Mouse (Mus musculus) lung, postnatal 0 days (tissue): ENCODE results near the gene Susd2. TPM values are rescaled to one million over a fixed set of nuclear protein-coding genes. Genes with fewer than 3 reads are reported as not detected.

Experiments used
- ATAC-seq: fragments of 200-750 bp; cut with Nextera tagmentation; 2 replicates; pipeline ENCODE4 v1.8.0; 2017; ENCODE audit warnings: moderate library complexity
- DNase-seq: peaks from one replicate; pipeline ENCODE4 v3.0.0-alpha.2; 2016; ENCODE audit warnings: low spot score
- H3K27ac ChIP-seq: fragments of 300-500 bp; sonication (generic); 2 replicates; pipeline ENCODE4 v1.5.1; 2014; ENCODE audit warnings: antibody characterized with exemption, mild to moderate bottlenecking, low read length, mixed read lengths
- H3K27me3 ChIP-seq: fragments of 300-500 bp; sonication (generic); replicated peaks from 2 replicates; pipeline ENCODE4 v1.6.1; 2014; ENCODE audit warnings: low read length, mixed read lengths; ENCODE audit not compliant: insufficient read depth
- H3K36me3 ChIP-seq: fragments of 300-500 bp; sonication (generic); 2 replicates; pipeline ENCODE4 v1.6.1; 2014; ENCODE audit warnings: low read length, mixed read lengths; ENCODE audit not compliant: insufficient read depth
- H3K4me1 ChIP-seq: fragments of 300-500 bp; sonication (generic); 2 replicates; pipeline ENCODE4 v1.6.1; 2014; ENCODE audit warnings: antibody characterized with exemption, low read depth, low read length, mixed read lengths; ENCODE audit not compliant: insufficient read depth
- H3K4me2 ChIP-seq: fragments of 300-500 bp; sonication (generic); replicated peaks from 2 replicates; pipeline ENCODE4 v1.6.1; 2014; ENCODE audit warnings: low read depth, mild to moderate bottlenecking, low read length, moderate library complexity, mixed read lengths
- H3K4me3 ChIP-seq: fragments of 300-500 bp; sonication (generic); 2 replicates; pipeline ENCODE4 v1.5.1; 2014; ENCODE audit warnings: low read depth, low read length
- H3K9ac ChIP-seq: fragments of 300-500 bp; sonication (generic); replicated peaks from 2 replicates; pipeline ENCODE4 v1.6.1; 2014; ENCODE audit warnings: low read depth, mild to moderate bottlenecking
- H3K9me3 ChIP-seq: fragments of 300-500 bp; sonication (generic); 2 replicates; pipeline ENCODE4 v1.6.1; 2016; ENCODE audit warnings: low read length, mixed read lengths
- CTCF ChIP-seq: IDR thresholded peaks from 2 replicates; pipeline ENCODE4 v1.5.1; 2016; ENCODE audit warnings: antibody characterized with exemption, mild to moderate bottlenecking
- EP300 ChIP-seq: IDR thresholded peaks from 2 replicates; pipeline ENCODE4 v1.6.1; 2016; ENCODE audit warnings: antibody characterized with exemption, mild to moderate bottlenecking, control low read depth
- WGBS: fragments of 180-500 bp; shearing (Covaris S2); extraction: QIAGEN DNeasy Blood & Tissue Kit; methylation state at CpG from one replicate; pipeline ENCODE4 v1.1.7; 2014; 5-methylcytosine and 5-hydroxymethylcytosine counted together
- polyA plus RNA-seq: library from polyadenylated mRNA; unstranded; fragments of >200 nt; fragmentation: Nextera tagmentation; extraction: Ambion mirVana; gene quantifications from 2 replicates; pipeline ENCODE4 v1.2.1, GENCODE M21; 2015

Gene Susd2
- polyA plus RNA-seq, 1 experiment from 2014 or later: 9.3 TPM

DNA sequence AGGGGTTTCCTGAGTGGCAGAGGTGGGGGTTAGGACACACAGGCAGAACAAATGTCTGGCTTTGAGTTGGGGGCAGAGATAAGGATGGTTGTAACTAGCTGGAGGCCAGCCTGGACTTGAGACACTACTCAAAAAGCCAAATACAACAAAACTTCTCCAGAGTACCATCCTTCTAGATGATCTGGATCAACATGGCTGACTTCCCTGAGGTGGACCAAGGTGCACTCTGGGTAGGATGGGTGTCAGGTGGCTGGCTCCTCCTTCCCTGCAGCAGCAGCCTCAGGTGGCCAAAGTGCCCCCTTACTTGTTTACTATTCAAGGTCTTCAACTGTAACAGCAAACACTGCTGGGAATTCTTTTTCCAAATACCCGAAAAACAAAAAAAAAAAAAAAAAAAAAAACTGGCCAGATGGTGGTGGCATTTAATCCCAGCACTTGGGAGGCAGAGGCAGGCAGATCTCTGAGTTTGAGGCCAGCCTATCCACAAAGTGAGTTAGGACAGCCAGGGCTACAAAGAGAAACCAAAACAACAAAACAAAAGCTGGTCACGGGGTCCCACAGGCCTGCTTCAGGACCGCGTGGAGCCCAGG is 5.7 kb upstream of the Susd2 start:
- peaks cover 7% of the 10 kb centered on the region; the same call in 1 of the 2 replicates for H3K4me1 ChIP-seq
- no peak overlapping the region for H3K4me2 ChIP-seq
- no peak for ATAC-seq
- no peak overlapping the region for H3K4me3 ChIP-seq
- H3K9ac ChIP-seq: no peak overlapping the region
- no peaks in the 10 kb centered on the region for H3K27me3 ChIP-seq
- 88% methylated on average over 4 of the region's 4 CpGs for WGBS
- no peaks in the 10 kb centered on the region for H3K9me3 ChIP-seq
- TF ChIP-seq EP300: no peak
- TF ChIP-seq CTCF: no peak
- no peak for DNase-seq
- H3K36me3 ChIP-seq: peaks cover 30% of the 10 kb centered on the region
- no peak overlapping the region for H3K27ac ChIP-seq

DNA sequence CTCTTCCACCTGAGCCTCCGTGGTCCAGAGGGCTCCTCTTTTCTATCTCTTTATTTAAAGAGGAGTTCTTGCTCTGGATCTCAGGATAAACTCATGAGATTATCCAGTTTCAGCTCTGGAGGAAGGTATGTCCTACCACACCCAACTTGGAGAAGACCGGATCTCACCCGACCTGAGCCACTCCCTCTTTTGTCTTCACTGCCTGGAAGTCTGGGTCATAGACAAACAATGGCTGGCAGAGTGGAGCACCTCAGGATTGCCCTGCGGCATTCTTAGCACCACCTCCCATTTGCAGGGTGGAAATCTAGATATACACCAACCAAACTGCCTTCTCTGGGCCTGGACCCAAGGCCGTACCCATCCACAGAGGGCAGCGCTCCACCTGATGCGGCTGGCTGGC is 5.2 kb upstream of the Susd2 start:
- H3K4me1 ChIP-seq: peaks cover 7% of the 10 kb centered on the region; the same call in 1 of the 2 replicates
- peak overlapping the region; percentile 20; the same call in 1 of the 2 replicates for H3K27ac ChIP-seq
- H3K4me2 ChIP-seq: no peak overlapping the region
- H3K36me3 ChIP-seq: peaks cover 28% of the 10 kb centered on the region
- 67% methylated on average over 7 of the region's 7 CpGs for WGBS
- H3K9me3 ChIP-seq: no peaks in the 10 kb centered on the region
- H3K4me3 ChIP-seq: no peak overlapping the region
- no peaks in the 10 kb centered on the region for H3K27me3 ChIP-seq
- H3K9ac ChIP-seq: no peak overlapping the region
- ATAC-seq (peak; percentile 20; the same call in 1 of the 2 replicates), DNase-seq (peak; percentile 45)
- TF ChIP-seq EP300 (0 out of 2 replicates have a peak, but pooled peaks have one; percentile 13), CTCF (no peak)

DNA sequence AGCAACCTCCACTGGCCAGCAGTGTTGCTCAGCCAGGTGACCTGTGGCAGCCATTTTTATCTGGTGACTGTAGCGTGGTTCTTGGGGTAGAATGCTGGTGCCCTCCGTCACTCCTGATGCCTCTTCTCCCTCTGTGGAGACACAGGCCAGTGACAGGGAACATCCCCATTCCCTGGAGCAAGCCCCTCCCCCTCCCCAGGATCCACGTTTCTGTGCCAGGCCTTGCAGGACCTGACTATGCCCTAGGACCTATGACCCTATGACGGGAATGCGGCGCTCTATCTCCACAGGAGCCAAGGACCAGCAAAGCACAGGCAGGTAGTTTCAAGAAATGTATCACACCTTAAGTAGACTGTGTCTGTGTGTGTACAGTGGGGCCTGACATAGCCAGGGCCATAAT is 4.3 kb upstream of the Susd2 start:
- Histone ChIP-seq H3K27ac (peak overlapping the region; percentile 32; the same call in 1 of the 2 replicates), H3K4me3 (no peak overlapping the region), H3K9me3 (no peaks in the 10 kb centered on the region), H3K9ac (no peak overlapping the region), H3K36me3 (peaks cover 19% of the 10 kb centered on the region), H3K4me1 (peaks cover 10% of the 10 kb centered on the region; the same call in 1 of the 2 replicates), H3K27me3 (no peaks in the 10 kb centered on the region), H3K4me2 (no peak overlapping the region)
- DNase-seq: no peak
- TF ChIP-seq CTCF: no peak
- TF ChIP-seq EP300: no peak
- WGBS: 91% methylated on average over 6 of the region's 6 CpGs
- no peak for ATAC-seq

DNA sequence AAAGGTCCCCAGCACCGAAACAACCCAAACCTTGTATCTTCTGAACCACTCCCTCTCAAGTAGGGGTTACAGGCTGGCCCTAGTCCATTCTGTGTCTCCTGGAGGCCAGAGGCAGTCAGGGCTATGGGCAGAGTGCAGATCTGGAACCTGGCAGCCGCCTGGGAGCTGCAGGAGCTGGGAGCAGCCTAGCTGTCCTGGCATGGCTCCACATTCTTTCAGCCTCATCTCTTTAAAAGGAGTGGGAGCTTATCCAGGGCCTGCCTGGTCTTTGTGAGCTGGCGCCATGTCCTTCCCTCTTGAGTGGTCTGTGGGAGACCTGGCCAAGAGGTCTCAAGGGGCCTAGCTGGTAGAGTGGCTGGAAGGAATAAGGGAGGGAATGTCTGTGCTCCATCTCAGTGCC is 3.6 kb upstream of the Susd2 start:
- Histone ChIP-seq H3K36me3 (peaks cover 14% of the 10 kb centered on the region), H3K4me3 (no peak overlapping the region), H3K9me3 (no peaks in the 10 kb centered on the region), H3K27me3 (no peaks in the 10 kb centered on the region), H3K9ac (no peak overlapping the region), H3K27ac (peak overlapping the region; percentile 66; the same call in 1 of the 2 replicates), H3K4me2 (no peak overlapping the region), H3K4me1 (peaks cover 14% of the 10 kb centered on the region; the same call in 1 of the 2 replicates)
- WGBS: 49% methylated on average over 3 of the region's 3 CpGs
- DNase-seq (peak; percentile 79), ATAC-seq (peak; percentile 74)
- TF ChIP-seq EP300 (peak; percentile 29; the same call in 1 of the 2 replicates), CTCF (no peak)

DNA sequence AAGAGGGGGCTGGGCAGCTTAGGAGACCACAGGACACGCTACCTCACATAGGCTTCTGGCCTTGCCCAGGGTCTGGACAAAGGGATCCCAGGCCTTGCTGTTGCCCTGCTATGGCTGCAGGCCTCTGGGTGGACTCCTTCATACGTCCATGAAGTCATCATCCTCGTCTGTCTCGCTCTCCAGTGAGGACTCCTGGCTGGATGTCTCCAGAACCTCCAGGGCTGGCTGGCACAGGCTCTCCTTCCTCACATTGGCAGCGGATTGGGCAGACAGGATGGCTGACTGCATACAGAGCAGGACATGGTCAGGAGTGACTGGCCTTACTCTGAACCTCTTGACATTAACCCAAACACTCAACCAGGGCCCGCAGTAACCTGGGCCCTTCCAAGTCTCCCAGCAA is 2.6 kb upstream of the Susd2 start:
- ATAC-seq (no peak), DNase-seq (no peak)
- Histone ChIP-seq H3K27ac (peak overlapping the region; percentile 66), H3K9ac (no peak overlapping the region), H3K4me3 (no peak overlapping the region), H3K4me2 (no peak overlapping the region), H3K4me1 (peaks cover 14% of the 10 kb centered on the region; the same call in 1 of the 2 replicates), H3K36me3 (peaks cover 4% of the 10 kb centered on the region; the same call in 1 of the 2 replicates), H3K9me3 (no peaks in the 10 kb centered on the region), H3K27me3 (no peaks in the 10 kb centered on the region)
- 84% methylated on average over 6 of the region's 6 CpGs for WGBS
- no peak for TF ChIP-seq EP300
- TF ChIP-seq CTCF: no peak

DNA sequence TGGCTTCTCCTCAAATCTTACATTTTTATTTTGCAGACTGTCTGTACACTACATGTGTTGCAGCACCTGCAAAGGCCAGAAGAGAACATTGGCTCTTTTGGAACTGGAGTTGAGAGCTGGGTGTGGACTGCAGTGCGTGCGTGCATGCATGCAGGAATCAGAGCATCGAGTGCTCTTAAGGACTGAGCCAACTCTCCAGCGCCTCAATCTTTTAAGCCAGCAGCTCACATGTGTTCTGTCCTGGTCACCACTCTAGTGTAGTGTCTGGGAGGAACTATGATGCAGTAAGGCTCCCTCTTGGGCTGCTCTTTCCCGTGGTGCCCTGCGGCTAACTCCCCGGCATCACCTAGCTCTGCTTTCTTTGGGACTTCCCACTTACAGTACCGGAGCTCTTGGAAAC is 1.8 kb upstream of the Susd2 start:
- Histone ChIP-seq H3K4me1 (peaks cover 14% of the 10 kb centered on the region; the same call in 1 of the 2 replicates), H3K27me3 (no peaks in the 10 kb centered on the region), H3K9me3 (no peaks in the 10 kb centered on the region), H3K4me3 (no peak overlapping the region), H3K4me2 (no peak overlapping the region), H3K27ac (peak overlapping the region; percentile 66), H3K9ac (no peak overlapping the region), H3K36me3 (no peaks in the 10 kb centered on the region)
- peak; percentile 58 for ATAC-seq
- TF ChIP-seq CTCF (no peak), EP300 (0 out of 2 replicates have a peak, but pooled peaks have one; percentile 17)
- peak; percentile 57 for DNase-seq
- WGBS: 53% methylated on average over 8 of the region's 8 CpGs
